Mouse (Mus musculus): ENCODE data around the gene Prpf6. TPM values are rescaled to one million over a fixed set of nuclear protein-coding genes. Genes with fewer than 3 reads are reported as not detected.

The Prpf6 gene
- polyA plus RNA-seq, 1 experiment, result 12.6 TPM

- TF ChIP-seq GATA1 (IDR thresholded peaks at IDR 0.05; ENCODE audit: borderline replicate concordance, low read length) (no peak), FLI1 (IDR thresholded peaks at IDR 0.05; ENCODE audit: low read length) (no peak)
- H3K9me3 ChIP-seq, result no peaks in the 10 kb centered on the region
- H3K4me3 ChIP-seq (replicated peaks), result no peak overlapping the region
- no peaks in the 10 kb centered on the region for H3K27me3 ChIP-seq (replicated peaks)
- peaks cover 25% of the 10 kb centered on the region for H3K4me1 ChIP-seq
- peaks cover 74% of the 10 kb centered on the region for H3K36me3 ChIP-seq (replicated peaks; ENCODE audit: low read length)
Observed at GRCm38 (mm10) chr2:181585506-181585905, 6.2 kb upstream of the Prpf6 start.

GRCm38 (mm10) chr2:181586124-181586523 is 5.5 kb upstream of the Prpf6 start:
- H3K36me3 ChIP-seq (replicated peaks; ENCODE audit: low read length), result peaks cover 78% of the 10 kb centered on the region
- H3K4me1 ChIP-seq, result peaks cover 28% of the 10 kb centered on the region
- H3K27me3 ChIP-seq (replicated peaks), result no peaks in the 10 kb centered on the region

DNA sequence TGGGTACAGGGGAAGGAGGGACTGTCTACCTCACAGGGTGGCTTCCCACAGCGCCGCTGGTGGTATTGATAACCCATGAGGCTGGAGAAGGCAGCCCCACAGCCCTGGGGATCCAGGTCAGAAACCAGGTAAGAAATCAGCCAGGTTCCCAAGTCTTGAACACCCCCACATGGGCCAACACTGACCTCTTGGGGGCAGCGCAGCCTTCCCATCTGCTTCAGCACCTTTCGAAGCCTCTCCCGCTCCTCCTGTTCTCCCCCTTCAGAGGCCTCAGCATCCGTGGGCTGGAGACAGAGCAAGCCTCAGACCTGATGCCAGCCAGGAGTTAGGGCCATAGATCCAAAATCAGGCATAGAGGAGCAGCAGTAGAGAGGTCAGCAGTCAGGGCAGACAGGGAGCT is 3.9 kb upstream of the Prpf6 start:
- Histone ChIP-seq H3K4me1 (peaks cover 32% of the 10 kb centered on the region), H3K36me3 (replicated peaks; ENCODE audit: low read length) (peaks cover 77% of the 10 kb centered on the region), H3K9me3 (no peaks in the 10 kb centered on the region), H3K27me3 (replicated peaks) (no peaks in the 10 kb centered on the region), H3K4me3 (replicated peaks) (no peak overlapping the region)
- TF ChIP-seq FLI1 (IDR thresholded peaks at IDR 0.05; ENCODE audit: low read length) (no peak), GATA1 (IDR thresholded peaks at IDR 0.05; ENCODE audit: borderline replicate concordance, low read length) (no peak)

More at GRCm38 (mm10) chr2:181586124-181586523, 5.5 kb upstream of the Prpf6 start:
- Histone ChIP-seq H3K4me3 (replicated peaks) (no peak overlapping the region), H3K9me3 (no peaks in the 10 kb centered on the region)
- TF ChIP-seq FLI1 (IDR thresholded peaks at IDR 0.05; ENCODE audit: low read length), result no peak
- no peak for TF ChIP-seq GATA1 (IDR thresholded peaks at IDR 0.05; ENCODE audit: borderline replicate concordance, low read length)

DNA sequence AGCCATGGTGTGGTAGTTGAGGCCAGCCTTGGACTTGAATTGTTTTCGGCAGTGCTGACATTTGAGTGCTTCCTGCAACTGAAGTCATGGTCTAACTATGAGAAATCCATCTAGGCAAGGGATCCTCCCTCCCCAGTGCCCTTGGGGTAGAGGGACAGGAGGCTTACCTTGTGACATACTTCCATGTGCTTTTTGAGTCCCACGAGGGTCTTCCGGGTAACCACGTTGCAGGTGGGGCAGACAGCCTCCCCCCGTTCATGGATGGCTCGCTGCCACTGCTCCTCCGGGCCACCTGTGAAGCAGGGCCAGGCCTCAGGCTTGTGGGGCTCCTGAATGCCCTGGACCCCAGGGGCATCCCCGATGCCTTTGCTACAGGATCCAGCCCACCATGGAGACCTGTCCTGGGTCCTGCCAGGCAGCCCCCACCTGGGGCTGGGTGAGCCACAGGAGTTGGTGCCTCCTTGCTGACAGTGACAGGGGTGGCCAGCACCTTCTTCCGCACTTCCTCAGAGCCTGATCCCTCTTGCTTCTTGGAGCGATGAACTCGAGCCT is 3.4 kb upstream of the Prpf6 start:
- H3K9me3 ChIP-seq, result no peaks in the 10 kb centered on the region
- no peak for TF ChIP-seq FLI1 (IDR thresholded peaks at IDR 0.05; ENCODE audit: low read length)
- TF ChIP-seq GATA1 (IDR thresholded peaks at IDR 0.05; ENCODE audit: borderline replicate concordance, low read length), result no peak
- H3K27me3 ChIP-seq (replicated peaks), result no peaks in the 10 kb centered on the region
- H3K36me3 ChIP-seq (replicated peaks; ENCODE audit: low read length), result peaks cover 74% of the 10 kb centered on the region
- H3K4me3 ChIP-seq (replicated peaks), result no peak overlapping the region
- peaks cover 37% of the 10 kb centered on the region for H3K4me1 ChIP-seq

- Histone ChIP-seq H3K9me3 (no peaks in the 10 kb centered on the region), H3K4me3 (replicated peaks) (no peak overlapping the region), H3K36me3 (replicated peaks; ENCODE audit: low read length) (peaks cover 66% of the 10 kb centered on the region), H3K4me1 (peaks cover 40% of the 10 kb centered on the region), H3K27me3 (replicated peaks) (no peaks in the 10 kb centered on the region)
- TF ChIP-seq GATA1 (IDR thresholded peaks at IDR 0.05; ENCODE audit: borderline replicate concordance, low read length) (no peak), FLI1 (IDR thresholded peaks at IDR 0.05; ENCODE audit: low read length) (no peak)
Observed at GRCm38 (mm10) chr2:181589011-181589731, 2.5 kb upstream of the Prpf6 start.

DNA sequence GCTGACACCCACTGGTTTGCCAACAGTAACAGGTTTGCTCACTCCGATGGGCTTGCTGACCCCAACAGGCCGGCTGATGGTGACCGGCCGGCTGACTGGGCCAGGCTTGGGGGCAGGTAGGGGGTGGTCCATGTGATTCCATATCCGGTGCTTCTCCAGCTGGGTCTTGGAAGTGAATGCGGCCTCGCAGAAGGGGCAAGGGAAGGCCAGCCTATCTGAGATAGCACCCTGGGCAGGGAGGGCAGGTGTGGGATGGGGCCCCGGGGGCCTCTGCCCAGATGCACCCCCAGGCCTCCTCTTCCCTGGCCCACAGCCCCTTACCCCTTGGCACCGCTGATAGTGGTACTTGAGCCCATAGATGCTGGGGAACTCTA is 1.9 kb upstream of the Prpf6 start:
- peaks cover 42% of the 10 kb centered on the region for H3K4me1 ChIP-seq
- no peaks in the 10 kb centered on the region for H3K27me3 ChIP-seq (replicated peaks)
- H3K9me3 ChIP-seq, result no peaks in the 10 kb centered on the region
- TF ChIP-seq FLI1 (IDR thresholded peaks at IDR 0.05; ENCODE audit: low read length), result no peak
- no peak for TF ChIP-seq GATA1 (IDR thresholded peaks at IDR 0.05; ENCODE audit: borderline replicate concordance, low read length)
- H3K36me3 ChIP-seq (replicated peaks; ENCODE audit: low read length), result peaks cover 60% of the 10 kb centered on the region
- no peak overlapping the region for H3K4me3 ChIP-seq (replicated peaks)

DNA sequence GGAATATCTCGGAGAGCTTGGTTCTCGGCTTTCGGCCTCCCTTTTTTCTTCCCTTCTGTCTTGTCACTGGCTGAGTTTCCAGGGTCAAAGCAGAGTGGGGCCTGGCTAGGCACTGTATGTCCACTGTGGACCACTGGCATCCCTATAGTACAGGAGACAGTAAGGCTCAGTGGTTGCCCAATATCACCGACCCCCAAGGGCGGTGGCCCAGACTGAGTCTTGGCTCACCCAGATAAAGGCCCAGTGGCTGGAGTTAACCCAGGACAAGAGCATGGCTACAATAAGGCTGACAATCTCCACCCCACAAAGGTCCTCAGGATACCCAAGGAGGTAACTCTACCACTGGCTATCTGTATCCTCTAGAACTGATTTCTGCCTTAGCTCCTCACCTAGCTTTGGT is 1.2 kb upstream of the Prpf6 start:
- no peak overlapping the region for H3K4me3 ChIP-seq (replicated peaks)
- no peak for TF ChIP-seq FLI1 (IDR thresholded peaks at IDR 0.05; ENCODE audit: low read length)
- TF ChIP-seq GATA1 (IDR thresholded peaks at IDR 0.05; ENCODE audit: borderline replicate concordance, low read length), result no peak
- no peaks in the 10 kb centered on the region for H3K9me3 ChIP-seq
- peaks cover 42% of the 10 kb centered on the region for H3K4me1 ChIP-seq
- H3K36me3 ChIP-seq (replicated peaks; ENCODE audit: low read length), result peaks cover 53% of the 10 kb centered on the region
- H3K27me3 ChIP-seq (replicated peaks), result no peaks in the 10 kb centered on the region

GRCm38 (mm10) chr2:181592231-181593041 is 768 bp downstream of the Prpf6 start, which contains the start of gene Zfp512b:
TSS of gene Zfp512b (minus strand) at chr2:181592803.
- Histone ChIP-seq H3K9me3 (no peaks in the 10 kb centered on the region), H3K4me1 (peaks cover 54% of the 10 kb centered on the region)
- TF ChIP-seq GATA1 (IDR thresholded peaks at IDR 0.05; ENCODE audit: borderline replicate concordance, low read length) (no peak), FLI1 (IDR thresholded peaks at IDR 0.05; ENCODE audit: low read length) (no peak)

DNA sequence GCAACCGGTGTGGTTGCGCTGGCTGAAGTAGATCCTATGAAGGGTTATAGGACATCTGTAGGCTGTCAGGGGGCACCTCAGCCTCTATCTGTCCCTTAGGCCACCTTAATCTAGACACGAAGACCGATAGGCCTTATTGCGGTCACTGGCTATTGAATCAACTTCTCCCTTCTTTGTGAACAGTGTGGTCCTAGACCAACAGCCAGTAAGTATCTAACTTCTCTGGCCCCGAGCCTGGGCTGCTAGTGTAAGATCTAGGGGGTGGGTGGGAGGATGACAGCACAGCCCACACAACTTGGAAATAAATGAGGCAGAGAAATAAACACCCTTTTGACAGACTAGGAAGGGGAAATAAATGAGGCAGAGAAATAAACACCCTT is 1.4 kb downstream of the Prpf6 start:
- peaks cover 57% of the 10 kb centered on the region for H3K4me1 ChIP-seq
- no peaks in the 10 kb centered on the region for H3K27me3 ChIP-seq (replicated peaks)
- H3K4me3 ChIP-seq (replicated peaks), result peak overlapping the region; percentile 96
- H3K9me3 ChIP-seq, result no peaks in the 10 kb centered on the region
- no peak for TF ChIP-seq GATA1 (IDR thresholded peaks at IDR 0.05; ENCODE audit: borderline replicate concordance, low read length)
- no peak for TF ChIP-seq FLI1 (IDR thresholded peaks at IDR 0.05; ENCODE audit: low read length)
- H3K36me3 ChIP-seq (replicated peaks; ENCODE audit: low read length), result peaks cover 29% of the 10 kb centered on the region

More at GRCm38 (mm10) chr2:181592231-181593041, 768 bp downstream of the Prpf6 start, which contains the start of gene Zfp512b:
- Histone ChIP-seq H3K36me3 (replicated peaks; ENCODE audit: low read length) (peaks cover 34% of the 10 kb centered on the region), H3K4me3 (replicated peaks) (peak within 1 kb of the TSS; percentile 96), H3K27me3 (replicated peaks) (no peaks in the 10 kb centered on the region)

Data from megakaryocyte, embryonic 14.5 days (primary cell).